Mouse (Mus musculus) right cerebral cortex, postnatal 4 days (tissue): Measurements from ENCODE around the gene Ctrc.

Source experiments
- DNase-seq: peaks from one replicate; pipeline ENCODE4 v3.0.0-alpha.2; 2022

Gene Ctrc

DNA sequence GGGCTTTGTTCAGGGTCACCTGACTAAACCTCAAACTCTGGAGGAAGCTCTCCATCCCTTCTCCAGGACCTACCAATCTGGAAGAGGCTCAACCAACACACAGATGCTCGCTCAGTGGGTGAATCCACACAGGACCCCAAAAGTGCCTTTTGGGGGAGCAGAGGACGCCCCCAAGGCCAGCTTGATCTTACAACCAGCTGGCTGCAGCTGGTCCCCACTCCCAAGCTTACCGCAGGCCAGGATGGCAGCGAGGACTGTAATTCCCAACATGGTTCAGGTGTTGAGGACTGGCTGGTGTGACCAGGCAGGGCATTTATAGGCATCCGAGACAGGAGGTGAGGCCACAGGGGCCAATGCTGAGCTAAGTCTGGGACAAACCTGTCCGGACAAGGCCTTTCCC is at the start of gene Ctrc:
Gene Ctrc, minus strand, starts transcription at position 361 of the 400 bp plus-strand sequence.
- no peak for DNase-seq

- DNase-seq = no peak
Observed at GRCm38 (mm10) chr4:141895772-141896171, 49.6 kb upstream of the Ctrc start.

- no peak for DNase-seq
Observed at GRCm38 (mm10) chr4:141893157-141893784, 47.1 kb upstream of the Ctrc start.

GRCm38 (mm10) chr4:141886385-141886968 is 40.3 kb upstream of the Ctrc start:
- no peak for DNase-seq

- no peak for DNase-seq
Observed at GRCm38 (mm10) chr4:141885451-141885850, 39.3 kb upstream of the Ctrc start.

DNA sequence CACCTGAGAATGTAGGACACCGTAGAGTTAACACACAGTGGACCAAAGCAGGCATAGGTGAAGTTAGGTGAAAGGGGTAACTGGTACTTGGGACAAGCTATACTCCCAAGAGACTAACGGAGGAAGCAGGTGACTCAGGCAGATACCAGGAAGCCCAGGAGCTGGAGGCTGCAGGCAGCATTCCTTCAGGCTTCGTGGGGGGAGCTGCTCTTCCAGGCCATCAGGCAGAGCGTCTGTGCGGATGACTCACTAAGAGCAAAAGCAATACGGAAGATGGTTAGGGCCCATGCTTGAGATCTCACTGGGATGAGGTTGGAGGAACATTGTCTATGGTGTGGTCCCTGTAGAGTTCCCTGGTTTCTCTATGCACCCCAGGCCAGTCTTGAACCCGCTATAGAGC is 36.7 kb upstream of the Ctrc start:
- DNase-seq = no peak

DNA sequence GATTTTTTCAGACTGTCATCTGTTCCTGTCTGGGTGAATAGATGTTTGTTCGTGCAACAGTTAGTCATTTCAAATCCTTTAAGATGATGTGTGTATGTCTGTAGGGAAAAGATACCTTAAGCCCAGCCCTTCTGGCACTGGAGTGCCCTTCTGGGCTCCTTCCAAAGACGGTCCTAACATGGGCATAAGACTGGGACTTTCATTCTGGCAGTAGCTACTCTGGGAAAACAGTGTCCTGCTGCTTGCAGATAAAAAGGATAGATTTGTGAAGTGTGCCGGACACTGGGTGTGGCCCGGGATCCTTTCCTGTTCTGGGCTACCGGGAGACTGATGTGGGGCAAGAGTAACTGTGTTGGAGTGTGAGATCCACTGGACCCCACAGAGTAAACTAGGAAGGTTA is 35.8 kb upstream of the Ctrc start:
- DNase-seq = no peak

GRCm38 (mm10) chr4:141881289-141881914 is 35.2 kb upstream of the Ctrc start:
- no peak for DNase-seq

- no peak for DNase-seq
Observed at GRCm38 (mm10) chr4:141879875-141880274, 33.7 kb upstream of the Ctrc start.

DNA sequence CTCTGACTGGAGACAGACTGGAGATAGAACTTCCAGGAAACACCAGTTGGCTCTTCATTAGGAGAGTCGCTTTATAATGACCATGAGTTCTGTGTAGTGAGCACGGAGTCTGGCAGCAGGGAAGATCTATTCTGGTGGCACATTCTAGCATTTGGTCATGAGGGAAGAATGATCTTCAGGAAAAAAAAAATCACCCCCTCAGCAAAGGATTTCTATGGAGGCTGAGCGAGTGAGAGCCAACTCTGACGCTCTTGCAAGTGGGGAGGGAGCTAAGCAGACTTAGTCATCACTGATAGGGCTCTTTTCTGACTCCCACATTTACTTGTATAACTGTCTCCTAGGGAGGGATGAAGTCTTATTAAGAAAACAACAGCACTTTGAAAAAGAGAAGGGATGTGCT is 32.9 kb upstream of the Ctrc start:
- no peak for DNase-seq

- no peak for DNase-seq
Observed at GRCm38 (mm10) chr4:141878621-141879020, 32.5 kb upstream of the Ctrc start.

GRCm38 (mm10) chr4:141875481-141876108 is 29.4 kb upstream of the Ctrc start:
- DNase-seq = no peak

DNA sequence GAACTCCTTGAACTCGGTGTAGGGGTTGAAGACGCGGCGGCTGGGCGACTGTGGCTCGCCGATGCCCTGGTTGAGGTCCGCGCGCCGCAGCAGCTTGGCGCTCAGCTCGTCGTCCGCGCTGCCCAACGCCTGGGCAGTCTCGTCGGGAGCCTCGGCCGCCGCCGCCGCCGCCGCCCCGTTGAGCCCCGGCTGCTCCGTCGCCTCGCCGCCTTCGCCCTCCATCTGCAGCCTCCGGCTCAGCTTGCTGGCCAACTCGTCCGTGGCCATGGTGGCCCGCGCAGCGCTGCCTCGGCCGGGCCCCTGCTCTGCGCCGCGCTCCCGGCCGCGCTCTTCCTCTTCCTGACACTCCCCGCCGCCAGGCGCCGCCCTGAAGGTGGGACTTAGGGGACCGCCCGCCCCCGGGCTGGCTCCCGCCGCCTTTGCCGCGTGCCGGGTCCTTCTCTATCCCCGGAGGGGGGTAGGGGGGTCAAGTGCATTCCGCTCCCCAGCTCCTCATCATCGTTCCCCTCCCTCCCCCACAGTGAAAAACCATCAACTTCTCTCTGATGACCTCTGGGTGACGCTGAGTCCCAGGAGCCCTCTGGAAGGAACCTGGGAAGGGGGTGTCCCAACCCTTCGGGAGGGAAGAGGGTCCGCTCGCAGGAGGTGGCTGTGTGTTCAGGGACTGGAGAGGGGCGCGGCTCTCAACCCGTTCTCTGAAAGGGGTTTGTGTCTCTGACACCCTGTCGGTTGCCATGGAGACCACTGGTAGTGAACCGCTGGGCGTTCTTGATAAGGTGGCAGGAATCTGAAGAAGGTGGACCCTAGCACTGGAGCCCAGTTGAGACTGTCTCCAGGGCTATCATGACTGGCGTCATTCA is 28.7 kb upstream of the Ctrc start, which contains the start of gene Efhd2:
Gene Efhd2, minus strand, starts transcription at position 320 of the 860 bp plus-strand sequence.
- peak; percentile 80 for DNase-seq

DNA sequence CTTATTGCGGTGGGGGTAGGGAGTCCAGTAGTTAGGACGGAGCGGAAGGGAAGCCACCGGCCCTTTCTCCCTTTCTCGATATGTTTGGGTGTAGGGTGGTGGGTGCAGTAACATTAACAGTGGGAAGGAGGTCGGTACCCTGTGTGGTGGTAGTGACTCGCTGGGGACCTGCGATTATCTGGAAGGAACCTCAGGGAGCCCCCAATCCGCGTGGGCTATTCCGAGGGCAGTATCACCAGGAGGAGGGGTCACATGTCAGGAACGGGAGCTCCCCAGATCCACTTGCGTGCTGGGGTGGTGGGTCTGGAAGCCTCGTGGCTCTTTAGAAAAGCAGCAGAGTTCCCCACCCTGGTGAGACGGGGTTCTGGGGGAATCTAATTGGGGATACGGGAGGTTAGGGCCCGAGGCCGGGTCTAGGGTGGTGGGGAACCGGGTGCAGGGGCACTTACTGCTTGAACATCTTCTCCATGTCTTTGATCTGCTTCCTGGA is 28.0 kb upstream of the Ctrc start:
- no peak for DNase-seq

DNA sequence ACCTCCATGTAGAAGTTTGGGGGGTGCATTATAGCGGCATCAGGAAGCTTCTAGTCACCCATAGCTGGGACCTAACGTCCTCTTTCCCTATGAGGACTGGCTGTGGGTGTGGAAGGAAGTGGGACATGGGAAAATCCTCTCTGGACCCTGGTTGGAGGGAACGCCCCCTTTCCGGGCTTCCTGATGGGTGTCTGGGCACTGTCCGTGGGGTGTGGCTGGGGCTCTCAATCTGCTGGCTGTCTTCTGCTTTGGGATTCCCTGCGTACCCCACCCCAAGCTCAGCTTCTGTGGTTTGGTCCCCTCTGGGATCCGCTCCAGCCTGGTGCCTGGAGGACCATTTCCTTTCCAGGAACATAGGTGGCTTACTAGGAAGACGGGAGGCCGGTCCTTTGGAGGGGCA is 26.8 kb upstream of the Ctrc start:
- no peak for DNase-seq

- peak; percentile 47 for DNase-seq
Observed at GRCm38 (mm10) chr4:141871909-141872308, 25.8 kb upstream of the Ctrc start.

GRCm38 (mm10) chr4:141871333-141871725 is 25.2 kb upstream of the Ctrc start:
- no peak for DNase-seq

- no peak for DNase-seq
Observed at GRCm38 (mm10) chr4:141870666-141871332, 24.6 kb upstream of the Ctrc start.

- no peak for DNase-seq
Observed at GRCm38 (mm10) chr4:141869436-141870215, 23.5 kb upstream of the Ctrc start.

DNA sequence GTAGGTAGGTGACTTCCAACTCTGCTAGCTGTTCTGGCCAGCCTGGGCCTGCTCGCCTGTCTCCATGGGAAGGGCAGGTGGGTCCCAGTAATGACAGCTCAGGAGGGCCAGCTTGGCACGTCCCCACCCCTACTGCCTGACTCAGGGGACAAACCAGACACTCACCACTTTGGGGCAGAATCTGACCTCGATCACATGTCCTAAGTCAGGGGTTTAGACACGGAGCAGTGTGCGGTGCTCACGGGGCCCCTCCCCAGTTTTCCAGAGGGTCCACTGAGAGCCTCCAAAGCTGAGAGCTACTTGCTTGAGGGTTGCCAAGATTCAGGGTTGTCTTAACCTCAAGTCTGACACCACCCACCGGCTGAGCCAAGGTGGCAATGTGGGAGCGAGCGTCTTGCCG is 21.9 kb upstream of the Ctrc start:
- DNase-seq = no peak

GRCm38 (mm10) chr4:141867498-141867897 is 21.3 kb upstream of the Ctrc start:
- peak; percentile 73 for DNase-seq
